ENCODE assay signal across 8 mouse cellular contexts in the genomic region with DNA sequence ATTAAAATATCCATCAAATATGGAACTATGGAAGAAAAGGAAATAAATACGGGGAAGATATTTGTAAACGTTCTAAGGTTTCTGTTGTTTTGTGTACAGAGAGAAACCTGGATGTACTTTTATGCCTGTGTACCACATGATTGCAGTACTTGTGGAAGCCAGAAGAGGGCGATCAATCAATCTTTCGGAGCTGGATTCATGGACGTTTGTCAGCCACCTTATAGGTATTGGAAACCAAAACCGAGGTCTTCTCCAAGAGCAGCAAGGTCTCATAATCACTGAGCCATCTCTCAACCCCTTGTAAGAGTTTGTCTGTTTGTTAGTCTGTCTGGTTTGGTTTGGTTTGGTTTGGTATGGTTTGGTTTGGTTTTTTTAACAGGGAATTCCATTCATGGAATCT.
DNase-seq lines count a peak whose midpoint lies in the region; ATAC-seq and TF ChIP-seq lines count a peak whose summit lies in the region.

No protein-coding gene starts in this region.

- no peaks in the 10 kb centered on the region for H3K4me1 ChIP-seq in lung, postnatal 0 days (ENCODE audit: insufficient read depth, low read depth, low read length)

- TF ChIP-seq CTCF in lung, postnatal 0 days (IDR thresholded peaks at IDR 0.05), result peak; percentile 66

- no peaks in the 10 kb centered on the region for H3K9me3 ChIP-seq in lung, postnatal 0 days (ENCODE audit: low read length)

- no peak overlapping the region for H3K9ac ChIP-seq in lung, postnatal 0 days (replicated peaks; ENCODE audit: low read depth)

- TF ChIP-seq EP300 in lung, postnatal 0 days (IDR thresholded peaks at IDR 0.05), result no peak

- peak; percentile 31 to 79 for DNase-seq in adrenal gland, adult (ENCODE audit: inconsistent age in 2 of 2, low spot score in 1 of 2)
- no peak for DNase-seq in adrenal gland, adult 8-10 months
- peak; percentile 14 for DNase-seq in left cerebral cortex, postnatal 4 days
- no peak for DNase-seq in left cerebral cortex, postnatal 10 days (ENCODE audit: extremely low spot score in 1 of 2, low spot score in 2 of 2)
- DNase-seq in lung, postnatal 0 days (ENCODE audit: low spot score), result peak; percentile 47
- no peak for DNase-seq in urinary bladder, postnatal 4 days (ENCODE audit: low spot score in 2 of 2)
- no peak for DNase-seq in cerebellum, postnatal 4 days (ENCODE audit: low spot score in 2 of 2)

- H3K4me3 ChIP-seq in lung, postnatal 0 days (ENCODE audit: low read depth, low read length), result no peak overlapping the region

- intact Hi-C loops in left cerebral cortex, postnatal 4 days (cut with DNase I), result no loop called here
- intact Hi-C loops in left cerebral cortex, postnatal 10 days (cut with DNase I), result no loop called here

- peak; percentile 63 for ATAC-seq in common myeloid progenitor, adult 5-6 weeks (replicated peaks; ENCODE audit: low read depth, poor library complexity, severe bottlenecking)
- ATAC-seq in lung, postnatal 0 days, result no peak

- H3K36me3 ChIP-seq in lung, postnatal 0 days (ENCODE audit: insufficient read depth, low read length), result no peaks in the 10 kb centered on the region

- H3K27ac ChIP-seq in lung, postnatal 0 days (ENCODE audit: low read length), result no peak overlapping the region

- H3K27me3 ChIP-seq in lung, postnatal 0 days (replicated peaks; ENCODE audit: insufficient read depth, low read length), result no peaks in the 10 kb centered on the region

- no peak overlapping the region for H3K4me2 ChIP-seq in lung, postnatal 0 days (replicated peaks; ENCODE audit: low read depth, low read length)

- WGBS in lung, postnatal 0 days, result 39% methylated on average over 6 of the region's 6 CpGs

Comparison
In these comparisons a context has a peak if more than half of its experiments do, and no peak if none do; other contexts are left out.
1. DNase-seq: peak in adrenal gland, adult (2 of 2), left cerebral cortex, postnatal 4 days (single experiment) and lung, postnatal 0 days (single experiment); none in adrenal gland, adult 8-10 months (single experiment), left cerebral cortex, postnatal 10 days (0 of 2), urinary bladder, postnatal 4 days (0 of 2) and cerebellum, postnatal 4 days (0 of 2).